Mouse (Mus musculus): ENCODE data around the gene Haghl. TPM values are rescaled to one million over a fixed set of nuclear protein-coding genes. Genes with fewer than 3 reads are reported as not detected.
"Not testable (repeated sequence)": the region's sequence is repeated elsewhere in the genome, so short reads cannot be mapped to it uniquely, and the experiment has no call there.

Gene Haghl
- polyA plus RNA-seq, 2 experiments from 2014 or later: 27.2 to 30.3 TPM

GRCm38 (mm10) chr17:25818851-25819780, 33.6 kb upstream of the Haghl start:
- no peak for ATAC-seq

- ATAC-seq: no peak
Observed at GRCm38 (mm10) chr17:25817662-25818061, 32.2 kb upstream of the Haghl start.

- ATAC-seq: peak; percentile 43
Observed at GRCm38 (mm10) chr17:25813471-25813870, 28.0 kb upstream of the Haghl start.

- ATAC-seq: no peak
Observed at GRCm38 (mm10) chr17:25810890-25811289, 25.4 kb upstream of the Haghl start.

- no peak for ATAC-seq
Observed at GRCm38 (mm10) chr17:25809606-25810340, 24.3 kb upstream of the Haghl start.

- ATAC-seq: no peak
Observed at GRCm38 (mm10) chr17:25808789-25809605, 23.5 kb upstream of the Haghl start, which contains the start of gene Fbxl16. Gene Fbxl16 (plus strand): TSS chr17:25809085.

GRCm38 (mm10) chr17:25808028-25808427, 22.6 kb upstream of the Haghl start:
- ATAC-seq: no peak

GRCm38 (mm10) chr17:25807452-25807851, 22.0 kb upstream of the Haghl start:
- ATAC-seq: not testable (repeated sequence)

- no peak for ATAC-seq
Observed at GRCm38 (mm10) chr17:25806507-25806906, 21.0 kb upstream of the Haghl start.

GRCm38 (mm10) chr17:25802825-25803517, 17.5 kb upstream of the Haghl start:
- ATAC-seq: no peak

- peak; percentile 84 for ATAC-seq
Observed at GRCm38 (mm10) chr17:25801029-25801428, 15.6 kb upstream of the Haghl start.

GRCm38 (mm10) chr17:25796951-25797369, 11.5 kb upstream of the Haghl start, which contains the start of gene Metrn:
Gene Metrn (minus strand): TSS chr17:25797136.
- peak; percentile 33 for ATAC-seq

- no peak for ATAC-seq
Observed at GRCm38 (mm10) chr17:25796211-25796771, 10.8 kb upstream of the Haghl start.

- no peak for ATAC-seq
Observed at GRCm38 (mm10) chr17:25795609-25796092, 10.2 kb upstream of the Haghl start, which contains the start of gene AC134908.4. Gene AC134908.4 (minus strand): TSS chr17:25795659.

- ATAC-seq: no peak
Observed at GRCm38 (mm10) chr17:25794998-25795397, 9.5 kb upstream of the Haghl start.

- no peak for ATAC-seq
Observed at GRCm38 (mm10) chr17:25794197-25794596, 8.7 kb upstream of the Haghl start.

- ATAC-seq: peak; percentile 81
Observed at GRCm38 (mm10) chr17:25792615-25793014, 7.1 kb upstream of the Haghl start, which contains the start of gene Fam173a. Gene Fam173a (minus strand): TSS chr17:25792901.

GRCm38 (mm10) chr17:25791843-25792527, 6.5 kb upstream of the Haghl start:
- peak; percentile 66 for ATAC-seq

GRCm38 (mm10) chr17:25791320-25791842, 5.9 kb upstream of the Haghl start:
- ATAC-seq: no peak

Data from activated CD4-positive, CD25-positive, alpha-beta regulatory T cell, adult 4 months (primary cell).